Mouse (Mus musculus) MEL (cell line): ENCODE data around the gene Cdh22. TPM values are rescaled to one million over a fixed set of nuclear protein-coding genes. Genes with fewer than 3 reads are reported as not detected.

Source experiments
- DNase-seq: peaks from one replicate; pipeline ENCODE4 v3.0.0; 2011; ENCODE audit warnings: low read depth, low spot score
- H3K27ac ChIP-seq: 2 replicates; pipeline ENCODE4 v1.5.1; 2012; ENCODE audit warnings: low read depth, mild to moderate bottlenecking, control low read depth, low read length, moderate library complexity; ENCODE audit not compliant: control insufficient read depth
- H3K27me3 ChIP-seq, 2 experiments: fragments of 150-350 bp in 1 of 2; sonication (generic) in 1 of 2; 2 replicates each; pipeline ENCODE4 v1.6.1; 2012; ENCODE audit warnings: low read length in 2 of 2, mild to moderate bottlenecking in 2 of 2, improper control_type of control experiment in 1 of 2, moderate library complexity in 1 of 2; ENCODE audit not compliant: insufficient read depth in 2 of 2, control insufficient read depth in 1 of 2
- H3K36me3 ChIP-seq, 2 experiments: 2 replicates each; pipeline ENCODE4 v1.6.1; 2012 to 2014; ENCODE audit warnings: low read length in 2 of 2, improper control_type of control experiment in 1 of 2, inconsistent platforms in 1 of 2, mild to moderate bottlenecking in 1 of 2; ENCODE audit not compliant: insufficient read depth in 2 of 2, control insufficient read depth in 1 of 2
- H3K4me1 ChIP-seq, 2 experiments: fragments of 150-350 bp in 1 of 2; sonication (generic) in 1 of 2; 2 replicates each; pipeline ENCODE4 v1.6.1; 2012; ENCODE audit warnings: low read length in 2 of 2, improper control_type of control experiment in 1 of 2, mild to moderate bottlenecking in 1 of 2; ENCODE audit not compliant: insufficient read depth in 2 of 2, control insufficient read depth in 1 of 2
- H3K4me3 ChIP-seq, 2 experiments: fragments of 150-350 bp in 1 of 2; sonication (generic) in 1 of 2; 2 replicates each; pipeline ENCODE4 v1.5.1; 2012; ENCODE audit warnings: low read depth in 2 of 2, low read length in 2 of 2, mild to moderate bottlenecking in 2 of 2, moderate library complexity in 2 of 2, control low read depth in 1 of 2, improper control_type of control experiment in 1 of 2; ENCODE audit not compliant: control insufficient read depth in 1 of 2, insufficient read depth in 1 of 2
- H3K79me2 ChIP-seq: 2 replicates; pipeline ENCODE4 v1.6.1; 2012; ENCODE audit warnings: mild to moderate bottlenecking, low read length, moderate library complexity; ENCODE audit not compliant: control insufficient read depth, poor library complexity, insufficient read depth
- H3K9ac ChIP-seq: 2 replicates; pipeline ENCODE4 v1.6.1; 2012; ENCODE audit warnings: low read depth, mild to moderate bottlenecking, control low read depth, low read length, moderate library complexity; ENCODE audit not compliant: control insufficient read depth, poor library complexity, severe bottlenecking
- H3K9me3 ChIP-seq: fragments of 150-350 bp; sonication (generic); replicated peaks from 2 replicates; pipeline ENCODE4 v1.6.1; 2012; ENCODE audit warnings: mild to moderate bottlenecking, low read length, improper control_type of control experiment, moderate library complexity; ENCODE audit not compliant: insufficient read depth
- BHLHE40 ChIP-seq: IDR thresholded peaks from 2 replicates; pipeline ENCODE4 v1.6.1; 2012; ENCODE audit warnings: low read depth, mild to moderate bottlenecking, inconsistent platforms, low read length, improper control_type of control experiment, borderline replicate concordance
- CHD1 ChIP-seq: IDR thresholded peaks from 2 replicates; pipeline ENCODE4 v1.6.1; 2012; ENCODE audit warnings: low read depth, mild to moderate bottlenecking, inconsistent platforms, low read length, improper control_type of control experiment
- CHD2 ChIP-seq: IDR thresholded peaks from 2 replicates; pipeline ENCODE4 v1.6.1; 2011; ENCODE audit warnings: low read length, improper control_type of control experiment
- CTCF ChIP-seq, 3 experiments: IDR thresholded peaks in 2 of 3; conservative IDR thresholded peaks in 1 of 3; 2 replicates each; pipeline ENCODE4 v1.5.1; 2011 to 2012; ENCODE audit warnings: low read length in 3 of 3, low read depth in 2 of 3, mild to moderate bottlenecking in 2 of 3, improper control_type of control experiment in 1 of 3, inconsistent platforms in 1 of 3, mixed read lengths in 1 of 3, moderate library complexity in 1 of 3; ENCODE audit not compliant: control insufficient read depth in 1 of 3, insufficient read depth in 1 of 3, poor library complexity in 1 of 3, severe bottlenecking in 1 of 3
- ETS1 ChIP-seq: IDR thresholded peaks from 2 replicates; pipeline ENCODE4 v1.6.1; 2012; ENCODE audit warnings: low read depth, mild to moderate bottlenecking, inconsistent platforms, low read length, improper control_type of control experiment, moderate library complexity
- HCFC1 ChIP-seq: IDR thresholded peaks from 2 replicates; pipeline ENCODE4 v1.6.1; 2012; ENCODE audit warnings: low read depth, mild to moderate bottlenecking, inconsistent platforms, low read length, improper control_type of control experiment, moderate library complexity
- JUND ChIP-seq: IDR thresholded peaks from 2 replicates; pipeline ENCODE4 v1.6.1; 2011; ENCODE audit warnings: low read depth, mild to moderate bottlenecking, improper control_type of control experiment, low read length
- KAT2A ChIP-seq: conservative IDR thresholded peaks from 2 replicates; pipeline ENCODE4 v1.6.1; 2012; ENCODE audit warnings: low read depth, low read length, improper control_type of control experiment, inconsistent platforms
- MAFK ChIP-seq: IDR thresholded peaks from 2 replicates; pipeline ENCODE4 v1.6.1; 2011; ENCODE audit warnings: low read depth, mild to moderate bottlenecking, low read length, improper control_type of control experiment, borderline replicate concordance
- MAZ ChIP-seq: IDR thresholded peaks from 2 replicates; pipeline ENCODE4 v1.6.1; 2012; ENCODE audit warnings: low read depth, mild to moderate bottlenecking, inconsistent platforms, low read length, improper control_type of control experiment
- MXI1 ChIP-seq: IDR thresholded peaks from 2 replicates; pipeline ENCODE4 v1.6.1; 2011; ENCODE audit warnings: mild to moderate bottlenecking, low read depth, low read length, improper control_type of control experiment
- NELFE ChIP-seq: IDR thresholded peaks from 2 replicates; pipeline ENCODE4 v1.6.1; 2011; ENCODE audit warnings: low read depth, low read length, improper control_type of control experiment
- NRF1 ChIP-seq: IDR thresholded peaks from 2 replicates; pipeline ENCODE4 v1.6.1; 2014; ENCODE audit warnings: low read depth, mild to moderate bottlenecking, inconsistent platforms, low read length, improper control_type of control experiment, moderate library complexity; ENCODE audit not compliant: poor library complexity, insufficient read depth, severe bottlenecking
- POLR2A ChIP-seq, 2 experiments: IDR thresholded peaks; 2 replicates each; pipeline ENCODE4 v1.6.1; 2011 to 2012; ENCODE audit warnings: low read length in 2 of 2, mild to moderate bottlenecking in 2 of 2, control low read depth in 1 of 2, improper control_type of control experiment in 1 of 2, low read depth in 1 of 2, moderate library complexity in 1 of 2; ENCODE audit not compliant: control insufficient read depth in 1 of 2, insufficient read depth in 1 of 2, poor library complexity in 1 of 2
- POLR2AphosphoS5 ChIP-seq: IDR thresholded peaks from 2 replicates; pipeline ENCODE4 v1.6.1; 2012; ENCODE audit warnings: low read depth, borderline replicate concordance, mild to moderate bottlenecking, inconsistent platforms, low read length, moderate library complexity, mixed read lengths
- RAD21 ChIP-seq: IDR thresholded peaks from 2 replicates; pipeline ENCODE4 v1.6.1; 2011; ENCODE audit warnings: mild to moderate bottlenecking, low read depth, low read length, improper control_type of control experiment
- TAL1 ChIP-seq: IDR thresholded peaks from 2 replicates; pipeline ENCODE4 v1.6.1; 2012; ENCODE audit warnings: mild to moderate bottlenecking, inconsistent platforms, low read length, moderate library complexity, mixed read lengths
- TCF12 ChIP-seq: IDR thresholded peaks from 2 replicates; pipeline ENCODE4 v1.6.1; 2014; ENCODE audit warnings: low read depth, mild to moderate bottlenecking, inconsistent platforms, low read length, improper control_type of control experiment, moderate library complexity
- USF1 ChIP-seq: IDR thresholded peaks from 2 replicates; pipeline ENCODE4 v1.6.1; 2014; ENCODE audit warnings: low read depth, mild to moderate bottlenecking, inconsistent platforms, low read length, improper control_type of control experiment, moderate library complexity
- USF2 ChIP-seq, 2 experiments: IDR thresholded peaks; 2 replicates each; pipeline ENCODE4 v1.6.1; 2011 to 2012; ENCODE audit warnings: improper control_type of control experiment in 2 of 2, low read length in 2 of 2, borderline replicate concordance in 1 of 2, inconsistent platforms in 1 of 2, low read depth in 1 of 2, mild to moderate bottlenecking in 1 of 2; ENCODE audit not compliant: insufficient read depth in 1 of 2
- ZC3H11A ChIP-seq: IDR thresholded peaks from 2 replicates; pipeline ENCODE4 v1.6.1; 2012; ENCODE audit warnings: low read depth, mild to moderate bottlenecking, inconsistent platforms, low read length, improper control_type of control experiment
- ZKSCAN1 ChIP-seq: IDR thresholded peaks from 2 replicates; pipeline ENCODE4 v1.6.1; 2012; ENCODE audit warnings: low read depth, mild to moderate bottlenecking, inconsistent platforms, low read length, improper control_type of control experiment, moderate library complexity
- ZMIZ1 ChIP-seq: IDR thresholded peaks from 2 replicates; pipeline ENCODE4 v1.6.1; 2012; ENCODE audit warnings: low read depth, mild to moderate bottlenecking, inconsistent platforms, low read length, improper control_type of control experiment, moderate library complexity
- polyA plus RNA-seq, 2 experiments: library from polyadenylated mRNA; stranded (reverse) in 1 of 2; unstranded in 1 of 2; fragments of >175 nt in 1 of 2; fragments of >200 nt in 1 of 2; gene quantifications; 2 replicates each; pipeline versions ENCODE4 v1.2.1 to v1.2.4; 2012; ENCODE audit warnings: low replicate concordance in 2 of 2, low read depth in 1 of 2; ENCODE audit not compliant: insufficient read length in 2 of 2, insufficient read depth in 1 of 2, missing spikeins in 1 of 2
- total RNA-seq: library from RNA; depleted of rRNA; stranded (reverse); fragments of 300-350 nt; gene quantifications from 2 replicates; pipeline ENCODE4 v1.2.3, GENCODE M21; 2012

The Cdh22 gene
- total and polyA plus RNA-seq, 3 experiments: not detected

- no peak for TF ChIP-seq CHD1
- TF ChIP-seq HCFC1: no peak
- TF ChIP-seq POLR2AphosphoS5: no peak
- no peak for TF ChIP-seq CTCF (IDR thresholded peaks at IDR 0.05 in 2 of 3, conservative IDR thresholded peaks at IDR 0.05 in 1 of 3; ENCODE audit: control insufficient read depth in 1 of 3, insufficient read depth in 1 of 3, low read depth in 2 of 3, low read length in 3 of 3, poor library complexity in 1 of 3, severe bottlenecking in 1 of 3)
- TF ChIP-seq NRF1: no peak
- Histone ChIP-seq H3K9me3 (no peaks in the 10 kb centered on the region), H3K27me3 (no peaks in the 10 kb centered on the region), H3K4me1 (no peaks in the 10 kb centered on the region), H3K9ac (no peak overlapping the region), H3K36me3 (no peaks in the 10 kb centered on the region), H3K27ac (no peak overlapping the region), H3K4me3 (no peak overlapping the region), H3K79me2 (no peaks in the 10 kb centered on the region)
- no peak for DNase-seq
Measured at GRCm38 (mm10) chr2:165153006-165153405, 81.6 kb downstream of the Cdh22 start.

DNA sequence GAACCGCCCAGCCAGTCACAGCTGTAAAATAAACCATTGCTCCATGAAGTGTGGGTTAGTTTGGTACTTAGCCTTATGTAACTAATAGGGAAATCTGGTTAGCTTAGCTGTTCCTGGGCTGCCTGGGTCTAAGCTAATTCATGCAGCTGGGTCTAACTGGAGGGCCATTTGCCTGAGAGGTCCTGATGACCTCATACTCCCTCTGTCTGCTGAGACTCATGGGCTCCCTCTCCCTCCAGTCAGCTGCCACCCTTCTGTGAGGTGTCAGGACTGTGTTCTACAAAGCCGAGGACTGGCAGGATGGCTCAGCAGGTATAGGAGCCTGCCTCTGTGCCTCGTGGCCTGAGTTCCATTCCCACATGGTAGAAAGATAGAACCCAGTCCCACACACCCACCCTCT lies 84.9 kb downstream of the Cdh22 start:
- Histone ChIP-seq H3K9me3 (no peaks in the 10 kb centered on the region), H3K4me1 (no peaks in the 10 kb centered on the region), H3K4me3 (no peak overlapping the region), H3K36me3 (no peaks in the 10 kb centered on the region), H3K27me3 (no peaks in the 10 kb centered on the region), H3K79me2 (no peaks in the 10 kb centered on the region), H3K9ac (no peak overlapping the region), H3K27ac (no peak overlapping the region)
- DNase-seq: no peak
- no peak for TF ChIP-seq NRF1
- TF ChIP-seq BHLHE40: no peak
- TF ChIP-seq CHD2: no peak
- TF ChIP-seq POLR2A (IDR thresholded peaks at IDR 0.05; ENCODE audit: control insufficient read depth in 1 of 2, insufficient read depth in 1 of 2, low read depth in 1 of 2, low read length in 2 of 2, poor library complexity in 1 of 2): no peak
- no peak for TF ChIP-seq MAZ
- no peak for TF ChIP-seq ZKSCAN1

- Histone ChIP-seq H3K9ac (no peak overlapping the region), H3K9me3 (no peaks in the 10 kb centered on the region), H3K27ac (no peak overlapping the region), H3K4me3 (no peak overlapping the region), H3K27me3 (no peaks in the 10 kb centered on the region), H3K4me1 (no peaks in the 10 kb centered on the region), H3K79me2 (no peaks in the 10 kb centered on the region), H3K36me3 (no peaks in the 10 kb centered on the region)
- TF ChIP-seq USF2 (IDR thresholded peaks at IDR 0.05; ENCODE audit: borderline replicate concordance in 1 of 2, insufficient read depth in 1 of 2, low read depth in 1 of 2, low read length in 2 of 2) (no peak), KAT2A (no peak), MXI1 (no peak), ZMIZ1 (no peak), MAFK (no peak), TCF12 (no peak), NRF1 (no peak), RAD21 (no peak), MAZ (no peak), TAL1 (no peak), HCFC1 (no peak), POLR2A (IDR thresholded peaks at IDR 0.05; ENCODE audit: control insufficient read depth in 1 of 2, insufficient read depth in 1 of 2, low read depth in 1 of 2, low read length in 2 of 2, poor library complexity in 1 of 2) (no peak), ZC3H11A (no peak), BHLHE40 (no peak), JUND (no peak), CHD2 (no peak), USF1 (no peak), ETS1 (no peak), NELFE (no peak)
- DNase-seq: no peak
Measured at GRCm38 (mm10) chr2:165145821-165146220, 88.8 kb downstream of the Cdh22 start.
